Mouse (Mus musculus) midbrain, embryonic 11.5 days (tissue): ENCODE data around the gene Limch1. TPM values are rescaled to one million over a fixed set of nuclear protein-coding genes. Genes with fewer than 3 reads are reported as not detected.

ENCODE experiments used
- ATAC-seq: fragments of 200-750 bp; cut with Nextera tagmentation; 2 replicates; pipeline ENCODE4 v1.8.0; 2017; ENCODE audit warnings: moderate TSS enrichment, moderate library complexity; ENCODE audit not compliant: low FRiP score
- DNase-seq: peaks from one replicate; pipeline ENCODE4 v3.0.0; 2015; ENCODE audit warnings: low spot score; ENCODE audit errors: missing footprints
- H3K27ac ChIP-seq: fragments of 300-500 bp; sonication (generic); 2 replicates; pipeline ENCODE4 v1.5.1; 2014; ENCODE audit warnings: low read depth, low read length
- H3K27me3 ChIP-seq: fragments of 300-500 bp; sonication (generic); 2 replicates; pipeline ENCODE4 v1.6.1; 2014; ENCODE audit warnings: mild to moderate bottlenecking, low read length, moderate library complexity, mixed read lengths; ENCODE audit not compliant: control insufficient read depth, insufficient read depth
- H3K36me3 ChIP-seq: fragments of 300-500 bp; sonication (generic); 2 replicates; pipeline ENCODE4 v1.6.1; 2014; ENCODE audit warnings: mild to moderate bottlenecking, low read length, moderate library complexity, mixed read lengths; ENCODE audit not compliant: control insufficient read depth, insufficient read depth
- H3K4me1 ChIP-seq: fragments of 300-500 bp; sonication (generic); 2 replicates; pipeline ENCODE4 v1.6.1; 2014; ENCODE audit warnings: low read length; ENCODE audit not compliant: control insufficient read depth, insufficient read depth
- H3K4me2 ChIP-seq: fragments of 300-500 bp; sonication (generic); 2 replicates; pipeline ENCODE4 v1.6.1; 2014; ENCODE audit warnings: mild to moderate bottlenecking, moderate library complexity
- H3K4me3 ChIP-seq: fragments of 300-500 bp; sonication (generic); 2 replicates; pipeline ENCODE4 v1.5.1; 2014; ENCODE audit warnings: low read depth, low read length
- H3K9ac ChIP-seq: fragments of 300-500 bp; sonication (generic); 2 replicates; pipeline ENCODE4 v1.6.1; 2014; ENCODE audit warnings: low read length
- H3K9me3 ChIP-seq: fragments of 300-500 bp; sonication (generic); 2 replicates; pipeline ENCODE4 v1.6.1; 2016; ENCODE audit warnings: low read length; ENCODE audit not compliant: control insufficient read depth
- WGBS: fragments of 180-500 bp; shearing (Covaris S2); extraction: QIAGEN DNeasy Blood & Tissue Kit; methylation state at CpG from one replicate; pipeline ENCODE4 v1.1.7; 2014; 5-methylcytosine and 5-hydroxymethylcytosine counted together
- polyA plus RNA-seq: library from polyadenylated mRNA; unstranded; fragments of >200 nt; fragmentation: Nextera tagmentation; extraction: Ambion mirVana; gene quantifications from 2 replicates; pipeline ENCODE4 v1.2.1, GENCODE M21; 2014

Gene Limch1
- polyA plus RNA-seq, 1 experiment from 2014 or later, result 50.5 TPM

GRCm38 (mm10) chr5:66751332-66751980 is 5.8 kb downstream of the Limch1 start:
- ATAC-seq, result no peak
- no peak overlapping the region for H3K4me2 ChIP-seq
- H3K4me1 ChIP-seq, result peaks cover 23% of the 10 kb centered on the region
- no peak for DNase-seq
- peaks cover 6% of the 10 kb centered on the region for H3K27me3 ChIP-seq
- WGBS, result 44% methylated on average over 3 of the region's 3 CpGs
- 0 out of 2 replicates have a peak overlapping the region, but pooled peaks have one; percentile 9 for H3K9ac ChIP-seq
- no peaks in the 10 kb centered on the region for H3K36me3 ChIP-seq
- no peak overlapping the region for H3K27ac ChIP-seq
- no peak overlapping the region for H3K4me3 ChIP-seq
- H3K9me3 ChIP-seq, result no peaks in the 10 kb centered on the region

GRCm38 (mm10) chr5:66753620-66754019 is 8.0 kb downstream of the Limch1 start:
- Histone ChIP-seq H3K27ac (no peak overlapping the region), H3K4me1 (peaks cover 10% of the 10 kb centered on the region), H3K36me3 (no peaks in the 10 kb centered on the region), H3K27me3 (no peaks in the 10 kb centered on the region), H3K4me2 (no peak overlapping the region), H3K4me3 (no peak overlapping the region), H3K9me3 (no peaks in the 10 kb centered on the region), H3K9ac (no peak overlapping the region)
- DNase-seq, result no peak
- ATAC-seq, result no peak
- 95% methylated on average over 9 of the region's 9 CpGs for WGBS

GRCm38 (mm10) chr5:66756821-66757705 is 11.4 kb downstream of the Limch1 start:
- H3K27me3 ChIP-seq, result no peaks in the 10 kb centered on the region
- ATAC-seq (peak; percentile 87), DNase-seq (no peak)
- no peaks in the 10 kb centered on the region for H3K9me3 ChIP-seq
- no peak overlapping the region; the same call in 1 of the 2 replicates for H3K27ac ChIP-seq
- H3K4me2 ChIP-seq, result no peak overlapping the region
- no peak overlapping the region for H3K4me3 ChIP-seq
- peaks cover 3% of the 10 kb centered on the region; the same call in 1 of the 2 replicates for H3K4me1 ChIP-seq
- H3K9ac ChIP-seq, result no peak overlapping the region
- WGBS, result 80% methylated on average over 10 of the region's 10 CpGs
- H3K36me3 ChIP-seq, result no peaks in the 10 kb centered on the region

GRCm38 (mm10) chr5:66757706-66758237 is 12.1 kb downstream of the Limch1 start:
- no peaks in the 10 kb centered on the region for H3K36me3 ChIP-seq
- no peak overlapping the region for H3K27ac ChIP-seq
- ATAC-seq (peak; percentile 58; the same call in 1 of the 2 replicates), DNase-seq (no peak)
- no peaks in the 10 kb centered on the region for H3K27me3 ChIP-seq
- 57% methylated on average over 2 of the region's 2 CpGs for WGBS
- no peaks in the 10 kb centered on the region for H3K9me3 ChIP-seq
- H3K4me2 ChIP-seq, result no peak overlapping the region
- no peak overlapping the region for H3K9ac ChIP-seq
- H3K4me3 ChIP-seq, result no peak overlapping the region
- peaks cover 3% of the 10 kb centered on the region; the same call in 1 of the 2 replicates for H3K4me1 ChIP-seq

GRCm38 (mm10) chr5:66759354-66759753 is 13.7 kb downstream of the Limch1 start:
- no peaks in the 10 kb centered on the region for H3K36me3 ChIP-seq

GRCm38 (mm10) chr5:66760747-66761146 is 15.1 kb downstream of the Limch1 start:
- Histone ChIP-seq H3K27me3 (no peaks in the 10 kb centered on the region), H3K4me1 (peaks cover 3% of the 10 kb centered on the region; the same call in 1 of the 2 replicates), H3K4me2 (no peak overlapping the region), H3K4me3 (no peak overlapping the region), H3K36me3 (no peaks in the 10 kb centered on the region), H3K9me3 (no peaks in the 10 kb centered on the region), H3K9ac (no peak overlapping the region), H3K27ac (no peak overlapping the region)
- ATAC-seq (no peak), DNase-seq (no peak)
- WGBS, result 88% methylated on average over 10 of the region's 10 CpGs

More at GRCm38 (mm10) chr5:66759354-66759753, 13.7 kb downstream of the Limch1 start:
- ATAC-seq, result no peak
- Histone ChIP-seq H3K4me1 (peaks cover 3% of the 10 kb centered on the region; the same call in 1 of the 2 replicates), H3K27me3 (no peaks in the 10 kb centered on the region), H3K27ac (no peak overlapping the region), H3K9ac (no peak overlapping the region), H3K4me3 (no peak overlapping the region), H3K4me2 (no peak overlapping the region), H3K9me3 (no peaks in the 10 kb centered on the region)
- 83% methylated on average over 2 of the region's 2 CpGs for WGBS
- DNase-seq, result no peak

- 85% methylated on average over 2 of the region's 2 CpGs for WGBS
- H3K4me1 ChIP-seq, result peaks cover 3% of the 10 kb centered on the region; the same call in 1 of the 2 replicates
- DNase-seq (no peak), ATAC-seq (no peak)
- no peaks in the 10 kb centered on the region for H3K27me3 ChIP-seq
- no peaks in the 10 kb centered on the region for H3K36me3 ChIP-seq
- no peak overlapping the region for H3K27ac ChIP-seq
- H3K4me3 ChIP-seq, result no peak overlapping the region
- H3K9ac ChIP-seq, result no peak overlapping the region
- no peak overlapping the region for H3K4me2 ChIP-seq
- H3K9me3 ChIP-seq, result no peaks in the 10 kb centered on the region
These were observed 16.4 kb downstream of the Limch1 start for GRCm38 (mm10) chr5:66762006-66762405.

GRCm38 (mm10) chr5:66764129-66764528 is 18.5 kb downstream of the Limch1 start:
- 80% methylated on average over 6 of the region's 6 CpGs for WGBS
- Histone ChIP-seq H3K4me2 (no peak overlapping the region), H3K27me3 (no peaks in the 10 kb centered on the region), H3K9ac (no peak overlapping the region), H3K4me1 (no peaks in the 10 kb centered on the region), H3K4me3 (no peak overlapping the region), H3K27ac (no peak overlapping the region), H3K9me3 (no peaks in the 10 kb centered on the region), H3K36me3 (no peaks in the 10 kb centered on the region)
- DNase-seq (no peak), ATAC-seq (no peak)

- ATAC-seq (no peak), DNase-seq (no peak)
- Histone ChIP-seq H3K27me3 (no peaks in the 10 kb centered on the region), H3K4me3 (no peak overlapping the region), H3K27ac (no peak overlapping the region), H3K4me2 (no peak overlapping the region), H3K9ac (no peak overlapping the region), H3K4me1 (no peaks in the 10 kb centered on the region), H3K36me3 (no peaks in the 10 kb centered on the region), H3K9me3 (no peaks in the 10 kb centered on the region)
- WGBS, result 74% methylated on average over 2 of the region's 2 CpGs
These were observed 20.3 kb downstream of the Limch1 start for GRCm38 (mm10) chr5:66765911-66766310.
